Mouse (Mus musculus) intestine, embryonic 14.5 days (tissue): ENCODE measurements around the gene Rhox4a2. TPM values are rescaled to one million over a fixed set of nuclear protein-coding genes. Genes with fewer than 3 reads are reported as not detected.
"Not testable (repeated sequence)": the region's sequence is repeated elsewhere in the genome, so short reads cannot be mapped to it uniquely, and the experiment has no call there.

Experiments
- ATAC-seq: fragments of 200-750 bp; cut with Nextera tagmentation; replicated peaks from 2 replicates; pipeline ENCODE4 v1.8.0; 2017; ENCODE audit warnings: low read depth, moderate number of reproducible peaks, moderate TSS enrichment, moderate library complexity; ENCODE audit not compliant: low FRiP score, low TSS enrichment
- DNase-seq: peaks from one replicate; pipeline ENCODE4 v3.0.0-alpha.2; 2018; ENCODE audit warnings: low spot score
- H3K27ac ChIP-seq: fragments of 300-500 bp; sonication (generic); 2 replicates; pipeline ENCODE4 v1.5.1; 2014; ENCODE audit warnings: low read depth, mild to moderate bottlenecking, control low read depth
- H3K27me3 ChIP-seq: fragments of 300-500 bp; sonication (generic); replicated peaks from 2 replicates; pipeline ENCODE4 v1.6.1; 2014; ENCODE audit warnings: low read length, control low read depth; ENCODE audit not compliant: control insufficient read depth, insufficient read depth
- H3K36me3 ChIP-seq: fragments of 300-500 bp; sonication (generic); 2 replicates; pipeline ENCODE4 v1.6.1; 2014; ENCODE audit warnings: low read length, control low read depth; ENCODE audit not compliant: control insufficient read depth, insufficient read depth
- H3K4me1 ChIP-seq: fragments of 300-500 bp; sonication (generic); replicated peaks from 2 replicates; pipeline ENCODE4 v1.6.1; 2014; ENCODE audit warnings: low read length, control low read depth, mixed read lengths; ENCODE audit not compliant: control insufficient read depth, insufficient read depth
- H3K4me2 ChIP-seq: fragments of 300-500 bp; sonication (generic); 2 replicates; pipeline ENCODE4 v1.6.1; 2014; ENCODE audit warnings: low read length
- H3K4me3 ChIP-seq: fragments of 300-500 bp; sonication (generic); 2 replicates; pipeline ENCODE4 v1.5.1; 2014; ENCODE audit warnings: low read depth, low read length, control low read depth, mixed read lengths
- H3K9ac ChIP-seq: fragments of 300-500 bp; sonication (generic); 2 replicates; pipeline ENCODE4 v1.6.1; 2014; ENCODE audit warnings: mild to moderate bottlenecking, low read length
- H3K9me3 ChIP-seq: fragments of 300-500 bp; sonication (generic); 2 replicates; pipeline ENCODE4 v1.6.1; 2016; ENCODE audit warnings: low read length, control low read depth; ENCODE audit not compliant: control insufficient read depth
- WGBS: fragments of 180-500 bp; shearing (Covaris S2); extraction: QIAGEN DNeasy Blood & Tissue Kit; methylation state at CpG from one replicate; pipeline ENCODE4 v1.1.7; 2014; 5-methylcytosine and 5-hydroxymethylcytosine counted together
- polyA plus RNA-seq: library from polyadenylated mRNA; unstranded; fragments of >200 nt; fragmentation: Nextera tagmentation; extraction: Ambion mirVana; gene quantifications from 2 replicates; pipeline ENCODE4 v1.2.1, GENCODE M21; 2014

The Rhox4a2 gene
- polyA plus RNA-seq: not detected in 2 replicates

- not testable (repeated sequence) for H3K9me3 ChIP-seq, H3K4me1 ChIP-seq, ATAC-seq, H3K36me3 ChIP-seq, H3K4me2 ChIP-seq, H3K27ac ChIP-seq, DNase-seq, H3K27me3 ChIP-seq, H3K9ac ChIP-seq, H3K4me3 ChIP-seq
- WGBS: 97% methylated on average over 8 of the region's 16 CpGs
Measured at GRCm38 (mm10) chrX:37390548-37390947, at the start of gene Rhox4a2. Gene Rhox4a2, plus strand, starts transcription at chrX:37390848.

- DNase-seq, H3K4me1 ChIP-seq, H3K27ac ChIP-seq, H3K9me3 ChIP-seq, H3K4me2 ChIP-seq, H3K36me3 ChIP-seq, ATAC-seq, H3K9ac ChIP-seq, H3K27me3 ChIP-seq, H3K4me3 ChIP-seq: not testable (repeated sequence)
- no CpG with 5 or more reads among the region's 1 CpGs for WGBS
Measured at GRCm38 (mm10) chrX:37379728-37380127, 10.9 kb upstream of the Rhox4a2 start, which contains the start of gene Rhox3a2. Gene Rhox3a2, plus strand, starts transcription at chrX:37380028.

GRCm38 (mm10) chrX:37411767-37412166 is 21.1 kb downstream of the Rhox4a2 start, which contains the start of gene Rhox2b:
Gene Rhox2b, plus strand, starts transcription at chrX:37412067.
- H3K4me3 ChIP-seq, ATAC-seq, DNase-seq, H3K27me3 ChIP-seq, H3K9ac ChIP-seq, H3K27ac ChIP-seq, H3K9me3 ChIP-seq, H3K36me3 ChIP-seq, H3K4me1 ChIP-seq, H3K4me2 ChIP-seq: not testable (repeated sequence)
- WGBS: no CpG with 5 or more reads among the region's 9 CpGs

- not testable (repeated sequence) for H3K4me1 ChIP-seq, H3K27ac ChIP-seq, DNase-seq, H3K9me3 ChIP-seq, H3K27me3 ChIP-seq, H3K4me2 ChIP-seq, H3K9ac ChIP-seq, ATAC-seq, H3K4me3 ChIP-seq, H3K36me3 ChIP-seq
- WGBS: 86% methylated on average over 14 of the region's 15 CpGs
Measured at GRCm38 (mm10) chrX:37432194-37432593, 41.5 kb downstream of the Rhox4a2 start, which contains the start of gene Rhox4b. Gene Rhox4b, plus strand, starts transcription at chrX:37432494.

Other genes starting within 250 kb of the Rhox4a2 start
- gene Akap14, start 222.0 kb upstream of the Rhox4a2 start, polyA plus RNA-seq: not detected in 2 replicates
- gene Ndufa1, start 199.7 kb upstream of the Rhox4a2 start, polyA plus RNA-seq: 412 and 460 TPM in 2 replicates
- gene Rnf113a1, start 199.6 kb upstream of the Rhox4a2 start, polyA plus RNA-seq: 10.0 and 10.4 TPM in 2 replicates
- gene Gm9, start 179.8 kb upstream of the Rhox4a2 start, polyA plus RNA-seq: not detected in 2 replicates
- not detected in 2 replicates for gene Rhox1, start 168.6 kb upstream of the Rhox4a2 start, polyA plus RNA-seq
- gene Rhox2a, start 145.9 kb upstream of the Rhox4a2 start, polyA plus RNA-seq: not detected in 2 replicates
- not detected in 2 replicates for gene Rhox3a, start 140.9 kb upstream of the Rhox4a2 start, polyA plus RNA-seq
- gene Rhox4a, start 125.5 kb upstream of the Rhox4a2 start, polyA plus RNA-seq: not detected in 2 replicates
- not detected in 2 replicates for gene Rhox3a2, start 10.8 kb upstream of the Rhox4a2 start, polyA plus RNA-seq
- not detected in 2 replicates for gene Rhox2b, start 21.2 kb downstream of the Rhox4a2 start, polyA plus RNA-seq
- not detected in 2 replicates for gene Rhox4b, start 41.6 kb downstream of the Rhox4a2 start, polyA plus RNA-seq
- not detected in 2 replicates for gene Rhox2c, start 62.8 kb downstream of the Rhox4a2 start, polyA plus RNA-seq
- not detected in 2 replicates for gene Rhox3c, start 67.7 kb downstream of the Rhox4a2 start, polyA plus RNA-seq
- not detected in 2 replicates for gene Rhox4c, start 89.5 kb downstream of the Rhox4a2 start, polyA plus RNA-seq
- gene Rhox2d, start 102.6 kb downstream of the Rhox4a2 start, polyA plus RNA-seq: not detected in 2 replicates
- gene Rhox4d, start 123.5 kb downstream of the Rhox4a2 start, polyA plus RNA-seq: 0.13 TPM in 1 of 2 replicates, not detected in the other
- gene Rhox2e, start 139.6 kb downstream of the Rhox4a2 start, polyA plus RNA-seq: not detected in 2 replicates
- gene Rhox3e, start 151.2 kb downstream of the Rhox4a2 start, polyA plus RNA-seq: not detected in 2 replicates
- gene Rhox4e, start 166.6 kb downstream of the Rhox4a2 start, polyA plus RNA-seq: not detected in 2 replicates
- gene Rhox2f, start 180.6 kb downstream of the Rhox4a2 start, polyA plus RNA-seq: 0.23 TPM in 1 of 2 replicates, not detected in the other
- not detected in 2 replicates for gene Rhox3f, start 190.1 kb downstream of the Rhox4a2 start, polyA plus RNA-seq
- gene Rhox4f, start 216.9 kb downstream of the Rhox4a2 start, polyA plus RNA-seq: not detected in 2 replicates
- gene Rhox3g, start 237.8 kb downstream of the Rhox4a2 start, polyA plus RNA-seq: not detected in 2 replicates